Mouse (Mus musculus) ES-E14 (cell line): ENCODE results near the gene Aebp2. TPM values are rescaled to one million over a fixed set of nuclear protein-coding genes. Genes with fewer than 3 reads are reported as not detected.

Experiments used
- DNase-seq: peaks from one replicate; pipeline ENCODE4 v3.0.0-alpha.2; 2013; ENCODE audit warnings: low read depth, low spot score
- H3K27ac ChIP-seq: 2 replicates; pipeline ENCODE4 v1.5.1; 2012; ENCODE audit warnings: low read depth, mild to moderate bottlenecking, low read length, moderate library complexity, mixed read lengths; ENCODE audit not compliant: poor library complexity, insufficient read depth, severe bottlenecking
- H3K36me3 ChIP-seq: 2 replicates; pipeline ENCODE4 v1.6.1; 2012; ENCODE audit warnings: mild to moderate bottlenecking, low read length, moderate library complexity, mixed read lengths; ENCODE audit not compliant: control insufficient read depth, poor library complexity, insufficient read depth, severe bottlenecking
- H3K4me1 ChIP-seq, 2 experiments: fragments of 150-350 bp in 1 of 2; sonication (generic) in 1 of 2; 2 replicates each; pipeline ENCODE4 v1.6.1; 2012; ENCODE audit warnings: low read length in 2 of 2, mild to moderate bottlenecking in 1 of 2, mixed read lengths in 1 of 2; ENCODE audit not compliant: control insufficient read depth in 2 of 2, insufficient read depth in 2 of 2, poor library complexity in 1 of 2
- H3K4me3 ChIP-seq, 2 experiments: fragments of 150-350 bp in 1 of 2; sonication (generic) in 1 of 2; 2 replicates each; pipeline ENCODE4 v1.5.1; 2012; ENCODE audit warnings: low read length in 2 of 2, low read depth in 1 of 2, mild to moderate bottlenecking in 1 of 2, mixed read lengths in 1 of 2; ENCODE audit not compliant: insufficient read depth in 1 of 2, poor library complexity in 1 of 2, severe bottlenecking in 1 of 2
- H3K9ac ChIP-seq: 2 replicates; pipeline ENCODE4 v1.6.1; 2012; ENCODE audit warnings: low read depth, mild to moderate bottlenecking, low read length, mixed read lengths; ENCODE audit not compliant: poor library complexity, insufficient read depth, severe bottlenecking
- H3K9me3 ChIP-seq: fragments of 150-350 bp; sonication (generic); 2 replicates; pipeline ENCODE4 v1.6.1; 2012; ENCODE audit warnings: low read depth, mild to moderate bottlenecking, low read length; ENCODE audit not compliant: control insufficient read depth, insufficient read depth
- CHD2 ChIP-seq: IDR thresholded peaks from 2 replicates; pipeline ENCODE4 v1.6.1; 2014; ENCODE audit warnings: mild to moderate bottlenecking, low read depth, low read length, inconsistent platforms
- HCFC1 ChIP-seq: IDR thresholded peaks from 2 replicates; pipeline ENCODE4 v1.6.1; 2012; ENCODE audit warnings: low read length, inconsistent platforms, borderline replicate concordance; ENCODE audit not compliant: insufficient read depth
- MAFK ChIP-seq: IDR thresholded peaks from 2 replicates; pipeline ENCODE4 v1.6.1; 2014; ENCODE audit warnings: mild to moderate bottlenecking, low read depth, low read length, inconsistent platforms; ENCODE audit not compliant: insufficient read depth
- ZC3H11A ChIP-seq: IDR thresholded peaks from 2 replicates; pipeline ENCODE4 v1.6.1; 2012; ENCODE audit warnings: low read depth, mild to moderate bottlenecking, inconsistent platforms, low read length, borderline replicate concordance
- ZNF384 ChIP-seq: IDR thresholded peaks from 2 replicates; pipeline ENCODE4 v1.6.1; 2012; ENCODE audit warnings: low read depth, low read length, inconsistent platforms
- in situ Hi-C, 2 experiments: fragments of 600-800 bp; cut with MboI; formaldehyde crosslinking; loops; one replicate each; pipeline ENCODE4 v1.15.1; 2025; ENCODE audit warnings: low sequenced_read_pairs in 2 of 2, inconsistent platforms in 1 of 2; ENCODE audit not compliant: unreplicated experiment in 2 of 2
- total RNA-seq: library from RNA; depleted of rRNA; stranded (reverse); fragments of 300-350 nt; gene quantifications from 2 replicates; pipeline ENCODE4 v1.2.3, GENCODE M21; 2012

Gene Aebp2
- total RNA-seq, 1 experiment, result 77.4 TPM

DNA sequence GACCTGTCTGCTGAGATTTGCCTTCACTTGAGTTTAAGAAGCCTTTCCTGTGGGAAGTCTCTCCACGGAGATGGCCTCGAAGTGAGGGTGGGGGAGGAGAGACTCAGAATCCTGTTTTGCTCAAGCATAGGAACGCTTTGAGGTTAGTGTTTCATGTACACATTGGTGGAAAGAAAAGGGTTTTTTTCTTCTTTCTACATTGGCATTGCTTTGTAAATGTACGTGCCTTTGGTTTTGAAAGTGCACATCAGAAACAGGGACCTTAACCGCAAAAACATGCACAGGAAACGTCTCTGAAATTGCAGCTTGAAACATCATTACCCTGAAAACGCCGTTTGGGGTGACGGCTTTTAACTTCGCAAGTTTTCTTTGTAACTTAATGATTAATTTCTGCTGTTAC, 85.6 kb downstream of the Aebp2 start:
- Histone ChIP-seq H3K36me3 (no peaks in the 10 kb centered on the region), H3K4me1 (0 out of 4 replicates have a peak, but pooled peaks cover 0 to 2% of the 10 kb centered on the region in 2 experiments), H3K4me3 (no peak overlapping the region), H3K9me3 (no peaks in the 10 kb centered on the region), H3K9ac (no peak overlapping the region), H3K27ac (no peak overlapping the region)
- in situ Hi-C loops, result no loop called here
- TF ChIP-seq MAFK, result no peak
- TF ChIP-seq ZC3H11A, result no peak
- TF ChIP-seq CHD2, result no peak
- TF ChIP-seq HCFC1, result no peak
- no peak for TF ChIP-seq ZNF384
- DNase-seq, result no peak

DNA sequence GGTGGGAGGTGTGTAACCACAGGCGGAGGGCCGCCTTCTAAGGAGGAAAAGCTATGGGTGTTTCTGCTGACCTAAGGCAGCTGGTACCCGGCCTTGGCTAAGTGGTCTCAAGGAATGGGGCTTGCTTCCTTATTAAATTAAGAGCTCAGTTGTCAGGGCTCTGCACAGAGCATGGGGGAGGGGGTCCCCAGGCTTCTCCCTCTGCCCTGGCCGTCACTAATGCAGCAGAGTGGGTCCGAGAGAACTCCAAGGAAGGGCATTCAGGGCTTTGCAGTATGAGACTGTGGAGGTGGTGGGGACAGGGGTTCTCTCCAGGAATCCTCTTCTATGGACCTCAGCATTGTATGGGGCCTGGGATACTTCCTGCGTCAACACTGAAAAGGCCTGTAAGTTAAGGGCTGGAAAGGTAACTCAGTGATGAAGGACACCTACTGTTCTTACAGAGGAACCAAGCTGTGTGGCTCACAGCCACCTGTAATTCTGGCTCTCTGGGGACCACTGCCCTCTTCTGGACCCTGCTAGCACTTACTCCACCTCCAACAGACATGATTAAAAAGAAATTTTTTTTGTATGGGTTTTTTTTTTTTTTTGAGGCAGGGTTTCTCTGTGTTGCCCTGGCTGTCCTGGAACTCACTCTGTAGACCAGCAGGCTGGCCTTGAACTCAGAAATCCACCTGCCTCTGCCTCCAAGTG, 87.1 kb downstream of the Aebp2 start:
- no peaks in the 10 kb centered on the region for H3K36me3 ChIP-seq
- DNase-seq, result no peak
- TF ChIP-seq ZC3H11A (0 out of 2 replicates have a peak, but pooled peaks have one; percentile 16), MAFK (no peak), HCFC1 (no peak), ZNF384 (no peak), CHD2 (no peak)

DNA sequence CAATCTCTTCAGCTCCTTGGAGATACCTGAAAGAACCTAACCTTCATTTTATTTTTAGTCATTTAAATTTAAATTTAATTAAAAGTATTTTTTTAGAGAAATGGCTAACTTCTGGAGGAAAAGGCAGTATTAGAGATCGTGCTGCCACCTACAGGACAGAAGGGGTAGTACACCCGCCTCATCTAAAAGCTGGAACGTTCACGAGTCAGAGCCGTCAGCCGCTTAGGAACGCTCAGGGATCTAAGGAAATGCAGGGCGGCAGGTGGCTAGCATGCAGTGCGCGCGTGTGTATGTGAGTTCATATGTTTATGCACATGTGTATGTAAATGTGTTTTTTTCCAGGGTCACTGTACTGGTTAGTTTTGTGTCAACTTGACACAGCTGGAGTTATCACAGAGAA, 90.3 kb downstream of the Aebp2 start:
- TF ChIP-seq CHD2 (no peak), ZNF384 (no peak), HCFC1 (no peak), MAFK (no peak), ZC3H11A (no peak)

More for the DNA sequence above, 87.1 kb downstream of the Aebp2 start:
- H3K27ac ChIP-seq, result no peak overlapping the region
- H3K9me3 ChIP-seq, result no peaks in the 10 kb centered on the region
- H3K4me3 ChIP-seq, result no peak overlapping the region
- H3K9ac ChIP-seq, result no peak overlapping the region
- 0 out of 4 replicates have a peak, but pooled peaks cover 0 to 2% of the 10 kb centered on the region in 2 experiments for H3K4me1 ChIP-seq
- in situ Hi-C loops, result no loop called here

DNA sequence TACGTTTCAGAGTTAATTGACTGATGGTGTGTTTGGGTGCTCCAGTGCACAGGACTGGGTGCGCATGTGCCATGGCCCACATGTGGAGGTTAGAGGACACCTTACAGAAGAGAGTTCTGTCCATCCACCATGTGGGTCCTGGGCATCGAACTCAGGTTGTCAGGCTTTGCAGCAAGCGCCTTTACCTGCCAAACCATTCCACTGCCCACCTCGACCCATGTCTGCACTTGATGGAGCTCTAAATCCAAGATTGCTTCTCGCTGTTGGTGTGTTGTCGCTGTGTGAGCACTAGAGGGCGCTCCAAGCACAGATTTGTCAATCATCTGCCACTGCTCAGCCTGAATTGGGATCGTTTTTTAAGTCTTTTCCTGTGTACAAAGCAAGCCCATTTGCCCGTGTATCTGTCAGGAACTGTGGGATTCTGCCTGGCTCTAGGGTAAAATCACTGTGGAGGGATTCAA, 92.5 kb downstream of the Aebp2 start:
- Histone ChIP-seq H3K9me3 (no peaks in the 10 kb centered on the region), H3K9ac (no peak overlapping the region), H3K4me3 (no peak overlapping the region), H3K36me3 (no peaks in the 10 kb centered on the region), H3K27ac (no peak overlapping the region), H3K4me1 (no peaks in the 10 kb centered on the region)
- peak; percentile 51 for DNase-seq
- TF ChIP-seq CHD2, result no peak
- no peak for TF ChIP-seq MAFK
- TF ChIP-seq HCFC1, result no peak
- peak; percentile 72 for TF ChIP-seq ZC3H11A
- in situ Hi-C loops, result no loop called here

More for the DNA sequence above, 90.3 kb downstream of the Aebp2 start:
- no peak overlapping the region for H3K27ac ChIP-seq
- 0 out of 4 replicates have a peak, but pooled peaks cover 0 to 2% of the 10 kb centered on the region in 2 experiments for H3K4me1 ChIP-seq
- peak; percentile 57 for DNase-seq
- H3K9me3 ChIP-seq, result no peaks in the 10 kb centered on the region
- in situ Hi-C loops, result no loop called here
- no peak overlapping the region for H3K9ac ChIP-seq
- no peaks in the 10 kb centered on the region for H3K36me3 ChIP-seq
- no peak overlapping the region for H3K4me3 ChIP-seq
